Mouse (Mus musculus): ENCODE measurements around the gene Ascc1. TPM values are rescaled to one million over a fixed set of nuclear protein-coding genes. Genes with fewer than 3 reads are reported as not detected.

Gene Ascc1
- polyA plus RNA-seq, 2 experiments: 10.7 to 16.8 TPM

DNA sequence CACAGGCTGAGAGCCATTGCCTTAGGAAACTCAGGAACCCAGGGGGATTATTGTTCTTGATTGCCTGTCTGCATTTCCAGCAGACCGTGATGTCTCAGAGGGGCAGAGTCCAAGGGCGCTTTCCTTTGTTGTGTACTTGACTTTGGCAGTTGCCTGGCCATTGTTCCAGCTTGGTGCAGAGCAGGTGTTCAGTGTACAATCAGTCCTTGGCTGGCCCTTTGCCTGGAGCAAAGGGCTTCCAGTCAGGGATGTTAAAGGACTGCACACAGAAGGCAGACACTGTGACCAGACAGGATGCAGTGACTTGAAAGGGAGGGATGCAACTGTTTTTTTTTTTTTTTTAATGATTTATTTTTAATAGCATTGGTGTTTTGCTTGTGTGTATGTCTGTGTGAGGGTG, 30.1 kb upstream of the Ascc1 start:
- Histone ChIP-seq H3K4me1 (replicated peaks; ENCODE audit: control insufficient read depth in 2 of 2, insufficient read depth in 2 of 2, low read length in 1 of 2) (peaks cover 0 to 21% of the 10 kb centered on the region in 2 experiments), H3K4me2 (ENCODE audit: low read depth) (no peak overlapping the region), H3K9me3 (ENCODE audit: control insufficient read depth, low read length) (no peaks in the 10 kb centered on the region), H3K27me3 (ENCODE audit: control insufficient read depth, insufficient read depth, low read length) (no peaks in the 10 kb centered on the region; the same call in none of the 2 replicates), H3K27ac (no peak overlapping the region), H3K36me3 (replicated peaks; ENCODE audit: control insufficient read depth, insufficient read depth, low read depth) (no peaks in the 10 kb centered on the region), H3K4me3 (ENCODE audit: insufficient read depth in 1 of 2, low read depth in 2 of 2, low read length in 2 of 2) (no peak overlapping the region), H3K9ac (replicated peaks) (no peak overlapping the region)
- DNase-seq (ENCODE audit: low read depth in 3 of 3, low spot score in 3 of 3) (no peak), ATAC-seq (ENCODE audit: insufficient read depth) (no peak)
- 58% methylated on average over 2 of the region's 2 CpGs for WGBS (ENCODE audit: insufficient replicate concordance)
- no peak for TF ChIP-seq CTCF (IDR thresholded peaks at IDR 0.05; ENCODE audit: low read depth)
- no peak for TF ChIP-seq EP300 (IDR thresholded peaks at IDR 0.05; ENCODE audit: low read depth)

DNA sequence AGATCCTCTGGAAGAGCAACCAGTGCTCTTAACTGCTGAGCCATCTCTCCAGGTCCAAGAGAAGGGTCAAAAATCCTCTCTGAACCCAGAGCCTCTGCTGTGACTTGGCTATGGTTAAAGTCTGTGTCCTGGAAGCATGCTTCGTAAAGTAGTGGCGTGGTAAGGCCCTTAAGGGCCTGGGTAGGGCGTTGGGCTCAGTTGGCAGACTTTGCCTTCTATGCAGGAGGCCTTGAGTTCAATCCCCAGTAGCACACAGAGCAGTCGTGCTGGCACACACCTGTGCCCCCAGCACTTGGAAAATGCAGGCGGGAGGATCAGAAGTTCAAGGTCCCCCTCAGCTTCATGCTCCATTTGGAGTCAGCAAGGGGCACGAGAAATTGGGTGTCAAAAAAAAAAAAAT, 29.6 kb upstream of the Ascc1 start:
- H3K4me1 ChIP-seq (replicated peaks; ENCODE audit: control insufficient read depth in 2 of 2, insufficient read depth in 2 of 2, low read length in 1 of 2): peaks cover 0 to 21% of the 10 kb centered on the region in 2 experiments
- H3K9me3 ChIP-seq (ENCODE audit: control insufficient read depth, low read length): no peaks in the 10 kb centered on the region
- H3K27me3 ChIP-seq (ENCODE audit: control insufficient read depth, insufficient read depth, low read length): no peaks in the 10 kb centered on the region; the same call in none of the 2 replicates
- no peak for DNase-seq (ENCODE audit: low read depth in 3 of 3, low spot score in 3 of 3)
- no peak for ATAC-seq (ENCODE audit: insufficient read depth)
- no peak for TF ChIP-seq CTCF (IDR thresholded peaks at IDR 0.05; ENCODE audit: low read depth)
- no peak for TF ChIP-seq EP300 (IDR thresholded peaks at IDR 0.05; ENCODE audit: low read depth)
- H3K9ac ChIP-seq (replicated peaks): no peak overlapping the region
- 57% methylated on average over 6 of the region's 6 CpGs for WGBS (ENCODE audit: insufficient replicate concordance)
- no peak overlapping the region for H3K4me3 ChIP-seq (ENCODE audit: insufficient read depth in 1 of 2, low read depth in 2 of 2, low read length in 2 of 2)
- H3K4me2 ChIP-seq (ENCODE audit: low read depth): no peak overlapping the region
- no peaks in the 10 kb centered on the region for H3K36me3 ChIP-seq (replicated peaks; ENCODE audit: control insufficient read depth, insufficient read depth, low read depth)
- no peak overlapping the region for H3K27ac ChIP-seq

DNA sequence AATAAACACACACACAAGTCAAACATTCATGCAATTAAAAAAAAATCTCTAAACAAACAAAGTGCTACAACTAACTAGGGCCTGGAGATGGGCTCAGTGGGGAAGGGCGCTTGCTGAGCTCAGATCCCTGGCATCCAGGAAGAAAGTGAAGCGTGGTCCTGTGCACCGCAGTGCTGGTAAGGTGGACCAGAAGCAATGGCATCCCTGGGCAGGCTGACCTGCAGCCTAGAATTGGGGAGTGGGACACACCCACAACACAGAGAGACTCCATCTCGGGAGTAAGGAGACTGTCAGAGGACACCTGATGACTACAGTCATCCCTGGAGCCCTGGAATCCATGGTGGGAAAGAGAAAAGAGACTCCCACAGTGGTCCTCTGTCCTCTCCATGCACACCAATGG, 29.2 kb upstream of the Ascc1 start:
- ATAC-seq (ENCODE audit: insufficient read depth) (no peak), DNase-seq (ENCODE audit: low read depth in 3 of 3, low spot score in 3 of 3) (no peak)
- TF ChIP-seq CTCF (IDR thresholded peaks at IDR 0.05; ENCODE audit: low read depth): no peak
- TF ChIP-seq EP300 (IDR thresholded peaks at IDR 0.05; ENCODE audit: low read depth): no peak
- Histone ChIP-seq H3K9ac (replicated peaks) (no peak overlapping the region), H3K4me1 (replicated peaks; ENCODE audit: control insufficient read depth in 2 of 2, insufficient read depth in 2 of 2, low read length in 1 of 2) (peaks cover 0 to 22% of the 10 kb centered on the region in 2 experiments), H3K27ac (no peak overlapping the region), H3K9me3 (ENCODE audit: control insufficient read depth, low read length) (no peaks in the 10 kb centered on the region), H3K36me3 (replicated peaks; ENCODE audit: control insufficient read depth, insufficient read depth, low read depth) (no peaks in the 10 kb centered on the region), H3K4me2 (ENCODE audit: low read depth) (no peak overlapping the region), H3K4me3 (ENCODE audit: insufficient read depth in 1 of 2, low read depth in 2 of 2, low read length in 2 of 2) (no peak overlapping the region), H3K27me3 (ENCODE audit: control insufficient read depth, insufficient read depth, low read length) (no peaks in the 10 kb centered on the region; the same call in none of the 2 replicates)
- 74% methylated on average over 4 of the region's 4 CpGs for WGBS (ENCODE audit: insufficient replicate concordance)

DNA sequence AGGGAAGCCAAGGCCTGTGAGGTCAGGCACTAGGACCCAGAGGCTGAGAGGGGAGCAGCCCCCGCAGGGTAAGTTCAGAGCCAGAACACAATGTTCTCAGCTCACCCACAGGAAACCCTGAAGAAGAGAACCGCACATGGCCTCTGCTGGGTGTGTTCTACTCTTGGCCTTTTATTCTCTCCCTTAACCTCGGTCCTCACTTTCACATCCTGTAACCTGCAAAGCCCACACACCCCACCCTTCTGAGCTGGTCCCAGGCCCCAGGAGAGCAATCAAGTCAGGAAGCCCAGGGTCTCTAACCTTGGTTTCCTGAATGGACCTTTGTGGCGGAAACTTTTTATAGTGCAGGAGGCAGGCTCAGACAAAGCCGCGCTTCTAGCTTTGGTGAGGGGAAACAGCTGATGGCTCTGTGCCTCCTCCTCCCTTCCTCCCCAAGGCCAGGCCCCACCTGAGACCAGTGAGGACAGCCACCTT, 28.4 kb upstream of the Ascc1 start:
- peaks cover 0 to 29% of the 10 kb centered on the region in 2 experiments for H3K4me1 ChIP-seq (replicated peaks; ENCODE audit: control insufficient read depth in 2 of 2, insufficient read depth in 2 of 2, low read length in 1 of 2)
- no peak overlapping the region for H3K4me3 ChIP-seq (ENCODE audit: insufficient read depth in 1 of 2, low read depth in 2 of 2, low read length in 2 of 2)
- H3K36me3 ChIP-seq (replicated peaks; ENCODE audit: control insufficient read depth, insufficient read depth, low read depth): no peaks in the 10 kb centered on the region
- no peak overlapping the region for H3K27ac ChIP-seq
- TF ChIP-seq EP300 (IDR thresholded peaks at IDR 0.05; ENCODE audit: low read depth): no peak
- TF ChIP-seq CTCF (IDR thresholded peaks at IDR 0.05; ENCODE audit: low read depth): no peak
- DNase-seq (ENCODE audit: low read depth in 3 of 3, low spot score in 3 of 3) (no peak), ATAC-seq (ENCODE audit: insufficient read depth) (no peak)
- H3K9ac ChIP-seq (replicated peaks): no peak overlapping the region
- no peaks in the 10 kb centered on the region for H3K9me3 ChIP-seq (ENCODE audit: control insufficient read depth, low read length)
- no peaks in the 10 kb centered on the region; the same call in none of the 2 replicates for H3K27me3 ChIP-seq (ENCODE audit: control insufficient read depth, insufficient read depth, low read length)
- WGBS (ENCODE audit: insufficient replicate concordance): 20% methylated on average over 6 of the region's 6 CpGs
- H3K4me2 ChIP-seq (ENCODE audit: low read depth): no peak overlapping the region

DNA sequence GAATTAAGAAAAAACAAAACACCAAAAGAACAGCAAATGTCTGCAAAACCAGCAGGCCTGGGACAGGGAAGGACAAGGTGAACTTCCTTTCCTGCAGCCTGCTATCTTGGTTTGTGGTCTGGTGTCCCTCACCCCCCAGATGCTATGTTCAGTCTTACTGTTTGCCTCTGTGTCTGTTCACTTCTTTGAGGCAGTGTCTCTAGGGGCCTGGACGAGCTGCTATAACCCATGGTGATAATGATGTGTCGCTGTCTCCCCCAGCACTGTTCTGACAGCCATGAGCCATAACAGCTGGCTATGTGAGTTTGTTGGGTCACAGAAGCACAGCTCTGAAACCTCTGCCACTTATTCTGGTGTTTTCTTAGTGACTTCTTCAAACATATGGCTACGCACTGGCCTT, 27.8 kb upstream of the Ascc1 start:
- Histone ChIP-seq H3K4me2 (ENCODE audit: low read depth) (no peak overlapping the region), H3K9me3 (ENCODE audit: control insufficient read depth, low read length) (no peaks in the 10 kb centered on the region), H3K27ac (no peak overlapping the region), H3K9ac (replicated peaks) (no peak overlapping the region), H3K36me3 (replicated peaks; ENCODE audit: control insufficient read depth, insufficient read depth, low read depth) (no peaks in the 10 kb centered on the region), H3K4me3 (ENCODE audit: insufficient read depth in 1 of 2, low read depth in 2 of 2, low read length in 2 of 2) (no peak overlapping the region), H3K4me1 (replicated peaks; ENCODE audit: control insufficient read depth in 2 of 2, insufficient read depth in 2 of 2, low read length in 1 of 2) (peaks cover 0 to 26% of the 10 kb centered on the region in 2 experiments), H3K27me3 (ENCODE audit: control insufficient read depth, insufficient read depth, low read length) (no peaks in the 10 kb centered on the region; the same call in none of the 2 replicates)
- no peak for DNase-seq (ENCODE audit: low read depth in 3 of 3, low spot score in 3 of 3)
- 44% methylated on average over 3 of the region's 3 CpGs for WGBS (ENCODE audit: insufficient replicate concordance)
- ATAC-seq (ENCODE audit: insufficient read depth): no peak
- TF ChIP-seq EP300 (IDR thresholded peaks at IDR 0.05; ENCODE audit: low read depth) (no peak), CTCF (IDR thresholded peaks at IDR 0.05; ENCODE audit: low read depth) (no peak)

Data from liver, embryonic 14.5 days (tissue).